ENCODE assay signal across 11 mouse cellular contexts in the genomic region with DNA sequence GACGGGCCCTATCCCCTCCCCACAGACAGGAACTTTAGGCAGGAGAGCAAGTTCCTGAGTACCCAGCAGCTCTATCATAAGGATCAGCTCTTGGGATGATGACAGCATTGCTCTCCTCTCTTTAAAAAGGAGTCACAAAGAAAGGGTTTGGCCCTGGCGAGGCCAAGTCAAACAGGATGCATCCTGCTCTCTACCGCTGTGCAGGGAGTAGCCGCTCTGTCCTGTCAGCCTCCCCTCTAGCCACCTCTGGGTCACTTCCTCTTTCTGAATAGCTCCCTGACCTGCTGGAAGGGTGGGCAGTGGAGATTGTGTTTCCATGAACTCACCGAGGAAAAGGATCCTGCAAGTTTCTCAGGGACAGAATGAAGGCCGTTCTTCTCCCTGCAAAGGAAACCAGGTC.
DNase-seq lines count a peak whose midpoint lies in the region; ATAC-seq and TF ChIP-seq lines count a peak whose summit lies in the region.
"Had no signal": no experiment of that assay in that cellular context is flagged by ENCODE, and none has a peak within 500 bp of the region (broad histone marks: within the 10 kb centered on the region; RNA-seq: fewer than 3 reads in every experiment).

No protein-coding gene starts in this region.

- H3K4me1 ChIP-seq in stomach, embryonic 14.5 days (ENCODE audit: control insufficient read depth, insufficient read depth, low read length): peaks cover 13% of the 10 kb centered on the region
- peaks cover 4% of the 10 kb centered on the region; the same call in 1 of the 2 replicates for H3K4me1 ChIP-seq in stomach, postnatal 0 days (replicated peaks; ENCODE audit: control insufficient read depth, insufficient read depth)
- peaks cover 15% of the 10 kb centered on the region for H3K4me1 ChIP-seq in stomach, embryonic 15.5 days
- peaks cover 27% of the 10 kb centered on the region for H3K4me1 ChIP-seq in forebrain, embryonic 12.5 days

- TF ChIP-seq EP300 in stomach, postnatal 0 days (optimal IDR thresholded peaks at IDR 0.05): no peak

- peak; percentile 38 to 63 for DNase-seq in adrenal gland, adult (ENCODE audit: inconsistent age in 2 of 2, low spot score in 1 of 2)
- DNase-seq in adrenal gland, postnatal 10 days: no peak
- no peak for DNase-seq in stomach, postnatal 0 days (ENCODE audit: low spot score)
- DNase-seq in kidney, postnatal 36 days: peak; percentile 40 to 63
- no peak for DNase-seq in frontal cortex, postnatal 36 days (ENCODE audit: low spot score in 2 of 2)
- DNase-seq: cerebellum, adult 2 months; retina, postnatal 1 day had no signal

- TF ChIP-seq CTCF in stomach, postnatal 0 days (IDR thresholded peaks at IDR 0.05; ENCODE audit: low read depth): no peak

- no peak overlapping the region for H3K4me3 ChIP-seq in stomach, embryonic 14.5 days (ENCODE audit: low read depth, low read length)
- H3K4me3 ChIP-seq in stomach, postnatal 0 days (ENCODE audit: low read depth, low read length): no peak overlapping the region
- no peak overlapping the region for H3K4me3 ChIP-seq in stomach, embryonic 15.5 days (replicated peaks)
- no peak overlapping the region for H3K4me3 ChIP-seq in forebrain, embryonic 12.5 days (replicated peaks)

- WGBS in stomach, embryonic 14.5 days: 45% methylated on average over 6 of the region's 6 CpGs
- 57% methylated on average over 6 of the region's 6 CpGs for WGBS in stomach, postnatal 0 days
- WGBS in stomach, embryonic 15.5 days: 55% methylated on average over 6 of the region's 6 CpGs
- 71% methylated on average over 6 of the region's 6 CpGs for WGBS in forebrain, embryonic 12.5 days

- no peak overlapping the region for H3K4me2 ChIP-seq in stomach, embryonic 14.5 days (replicated peaks; ENCODE audit: low read depth, low read length)
- H3K4me2 ChIP-seq in stomach, postnatal 0 days (replicated peaks; ENCODE audit: low read depth): no peak overlapping the region
- no peak overlapping the region for H3K4me2 ChIP-seq in stomach, embryonic 15.5 days
- H3K4me2 ChIP-seq in forebrain, embryonic 12.5 days: no peak overlapping the region

- no peaks in the 10 kb centered on the region for H3K36me3 ChIP-seq in stomach, embryonic 14.5 days (ENCODE audit: control insufficient read depth, insufficient read depth, low read length)
- no peaks in the 10 kb centered on the region for H3K36me3 ChIP-seq in stomach, postnatal 0 days (ENCODE audit: control insufficient read depth, insufficient read depth, low read length)
- H3K36me3 ChIP-seq in stomach, embryonic 15.5 days: no peaks in the 10 kb centered on the region
- H3K36me3 ChIP-seq in forebrain, embryonic 12.5 days (replicated peaks): no peaks in the 10 kb centered on the region

- 0 out of 2 replicates have a peak, but pooled peaks have one; percentile 40 for ATAC-seq in stomach, embryonic 14.5 days (ENCODE audit: insufficient number of reproducible peaks, insufficient read depth, low FRiP score, low read depth)
- no peak for ATAC-seq in stomach, postnatal 0 days (ENCODE audit: low FRiP score, low TSS enrichment)
- peak; percentile 72 for ATAC-seq in stomach, embryonic 15.5 days (ENCODE audit: insufficient read depth, low FRiP score, low read depth)
- no peak for ATAC-seq in forebrain, embryonic 12.5 days (ENCODE audit: low FRiP score)

- no peak overlapping the region for H3K27ac ChIP-seq in stomach, embryonic 14.5 days (ENCODE audit: low read length)
- no peak overlapping the region for H3K27ac ChIP-seq in stomach, postnatal 0 days (replicated peaks)
- H3K27ac ChIP-seq in stomach, embryonic 15.5 days: no peak overlapping the region
- H3K27ac ChIP-seq in forebrain, embryonic 12.5 days: no peak overlapping the region

- no peaks in the 10 kb centered on the region for H3K9me3 ChIP-seq in stomach, embryonic 14.5 days (ENCODE audit: control insufficient read depth, low read depth, low read length)
- H3K9me3 ChIP-seq in stomach, postnatal 0 days (ENCODE audit: control insufficient read depth, low read length): no peaks in the 10 kb centered on the region
- no peaks in the 10 kb centered on the region for H3K9me3 ChIP-seq in stomach, embryonic 15.5 days
- H3K9me3 ChIP-seq in forebrain, embryonic 12.5 days: 0 out of 2 replicates have a peak, but pooled peaks cover 4% of the 10 kb centered on the region

- no peaks in the 10 kb centered on the region for H3K27me3 ChIP-seq in stomach, embryonic 14.5 days (ENCODE audit: control insufficient read depth, insufficient read depth, low read length)
- H3K27me3 ChIP-seq in stomach, postnatal 0 days (ENCODE audit: control insufficient read depth, insufficient read depth, low read length): no peaks in the 10 kb centered on the region
- H3K27me3 ChIP-seq in stomach, embryonic 15.5 days (replicated peaks): no peaks in the 10 kb centered on the region
- peaks cover 3% of the 10 kb centered on the region; the same call in 1 of the 2 replicates for H3K27me3 ChIP-seq in forebrain, embryonic 12.5 days
- H3K27me3 ChIP-seq: megakaryocyte, embryonic 14.5 days had no signal

- no peak overlapping the region for H3K9ac ChIP-seq in stomach, embryonic 14.5 days (replicated peaks; ENCODE audit: low read depth, low read length)
- no peak overlapping the region for H3K9ac ChIP-seq in stomach, postnatal 0 days (ENCODE audit: low read length)
- H3K9ac ChIP-seq in stomach, embryonic 15.5 days: no peak overlapping the region
- H3K9ac ChIP-seq in forebrain, embryonic 12.5 days: no peak overlapping the region

Comparison
In these comparisons a context has a peak if more than half of its experiments do, and no peak if none do; other contexts are left out.
1. DNase-seq: peak in adrenal gland, adult (2 of 2) and kidney, postnatal 36 days (2 of 2); none in adrenal gland, postnatal 10 days (single experiment), stomach, postnatal 0 days (single experiment) and frontal cortex, postnatal 36 days (0 of 2).
2. ATAC-seq: peak in stomach, embryonic 14.5 days (single experiment) and stomach, embryonic 15.5 days (single experiment); none in stomach, postnatal 0 days (single experiment) and forebrain, embryonic 12.5 days (single experiment).